Mouse (Mus musculus) adrenal gland, postnatal 10 days (tissue): ENCODE measurements around the gene Klhl36. TPM values are rescaled to one million over a fixed set of nuclear protein-coding genes. Genes with fewer than 3 reads are reported as not detected.

ENCODE experiments used
- DNase-seq: peaks from one replicate; pipeline ENCODE4 v3.0.0; 2021; ENCODE audit warnings: mixed read lengths
- total RNA-seq, 2 experiments: library from RNA; stranded (reverse); gene quantifications; 2 replicates each; pipeline ENCODE4 v1.2.3; 2021

Klhl36 gene
- total RNA-seq, 2 experiments from 2014 or later: 7.3 to 11.2 TPM

- DNase-seq: no peak
Measured at GRCm38 (mm10) chr8:119883281-119883680, 21.2 kb downstream of the Klhl36 start.

- peak; percentile 74 for DNase-seq
Measured at GRCm38 (mm10) chr8:119885612-119886011, 23.5 kb downstream of the Klhl36 start.

- peak; percentile 75 for DNase-seq
Measured at GRCm38 (mm10) chr8:119887130-119887529, 25.1 kb downstream of the Klhl36 start.

- no peak for DNase-seq
Measured at GRCm38 (mm10) chr8:119888012-119888411, 25.9 kb downstream of the Klhl36 start.

- no peak for DNase-seq
Measured at GRCm38 (mm10) chr8:119897069-119897468, 35.0 kb downstream of the Klhl36 start.

- peak; percentile 49 for DNase-seq
Measured at GRCm38 (mm10) chr8:119897933-119898332, 35.9 kb downstream of the Klhl36 start.

- no peak for DNase-seq
Measured at GRCm38 (mm10) chr8:119901349-119901748, 39.3 kb downstream of the Klhl36 start.

- DNase-seq: peak; percentile 61
Measured at GRCm38 (mm10) chr8:119901952-119902351, 39.9 kb downstream of the Klhl36 start.

- DNase-seq: no peak
Measured at GRCm38 (mm10) chr8:119904323-119904911, 42.4 kb downstream of the Klhl36 start.

- no peak for DNase-seq
Measured at GRCm38 (mm10) chr8:119909944-119910546, 48.0 kb downstream of the Klhl36 start, which contains the start of gene Usp10. Gene Usp10 (plus strand): TSS chr8:119910360.

- peak; percentile 95 for DNase-seq
Measured at GRCm38 (mm10) chr8:119910547-119911257, 48.6 kb downstream of the Klhl36 start, which contains the start of gene Gm20388. Gene Gm20388 (plus strand): TSS chr8:119910841.

GRCm38 (mm10) chr8:119911258-119911962 lies 49.3 kb downstream of the Klhl36 start:
- DNase-seq: no peak

GRCm38 (mm10) chr8:119912643-119913042 lies 50.6 kb downstream of the Klhl36 start:
- DNase-seq: no peak

GRCm38 (mm10) chr8:119913181-119913580 lies 51.1 kb downstream of the Klhl36 start:
- no peak for DNase-seq

- DNase-seq: no peak
Measured at GRCm38 (mm10) chr8:119914161-119914560, 52.1 kb downstream of the Klhl36 start.

- DNase-seq: no peak
Measured at GRCm38 (mm10) chr8:119915298-119915697, 53.2 kb downstream of the Klhl36 start.

GRCm38 (mm10) chr8:119916237-119916892 lies 54.3 kb downstream of the Klhl36 start:
- peak; percentile 35 for DNase-seq

GRCm38 (mm10) chr8:119917415-119917814 lies 55.3 kb downstream of the Klhl36 start:
- no peak for DNase-seq

- DNase-seq: no peak
Measured at GRCm38 (mm10) chr8:119918155-119918567, 56.1 kb downstream of the Klhl36 start.

- no peak for DNase-seq
Measured at GRCm38 (mm10) chr8:119923259-119923658, 61.2 kb downstream of the Klhl36 start.

GRCm38 (mm10) chr8:119925428-119925827 lies 63.4 kb downstream of the Klhl36 start:
- no peak for DNase-seq

- no peak for DNase-seq
Measured at GRCm38 (mm10) chr8:119926474-119926873, 64.4 kb downstream of the Klhl36 start.
